Mouse (Mus musculus) common myeloid progenitor, adult 5-6 weeks (primary cell): ENCODE measurements around the gene Scyl1. TPM values are rescaled to one million over a fixed set of nuclear protein-coding genes. Genes with fewer than 3 reads are reported as not detected.
A peak's percentile ranks its signal among the peaks of the same experiment; 100 is the strongest.

Source experiments
- ATAC-seq: replicated peaks from 2 replicates; pipeline ENCODE4 v1.8.0; 2016; ENCODE audit warnings: low read depth, mild to moderate bottlenecking, moderate TSS enrichment, inconsistent platforms; ENCODE audit not compliant: poor library complexity, severe bottlenecking
- total RNA-seq: library from RNA; stranded (forward); fragments of 200-1000, 187-1606 nt; gene quantifications from 2 replicates; pipeline ENCODE4 v1.2.3, GENCODE M21; 2017

Scyl1 gene
- total RNA-seq, 1 experiment from 2014 or later = 30.9 TPM

GRCm38 (mm10) chr19:5803881-5804279, 32.7 kb upstream of the Scyl1 start:
- no peak for ATAC-seq

- ATAC-seq = peak; percentile 63
Measured at GRCm38 (mm10) chr19:5803041-5803880, 32.0 kb upstream of the Scyl1 start.

- ATAC-seq = no peak
Measured at GRCm38 (mm10) chr19:5802787-5803040, 31.5 kb upstream of the Scyl1 start.

- peak; percentile 54 for ATAC-seq
Measured at GRCm38 (mm10) chr19:5802011-5802786, 31.0 kb upstream of the Scyl1 start.

GRCm38 (mm10) chr19:5801432-5801964, 30.3 kb upstream of the Scyl1 start:
- no peak for ATAC-seq

- no peak for ATAC-seq
Measured at GRCm38 (mm10) chr19:5800632-5801431, 29.6 kb upstream of the Scyl1 start.

GRCm38 (mm10) chr19:5800350-5800631, 29.1 kb upstream of the Scyl1 start:
- no peak for ATAC-seq

GRCm38 (mm10) chr19:5799566-5800349, 28.5 kb upstream of the Scyl1 start:
- no peak for ATAC-seq

GRCm38 (mm10) chr19:5798700-5799479, 27.7 kb upstream of the Scyl1 start:
- no peak for ATAC-seq

GRCm38 (mm10) chr19:5797381-5798111, 26.3 kb upstream of the Scyl1 start:
- no peak for ATAC-seq

- ATAC-seq = no peak
Measured at GRCm38 (mm10) chr19:5796573-5797111, 25.4 kb upstream of the Scyl1 start.

GRCm38 (mm10) chr19:5795668-5796572, 24.7 kb upstream of the Scyl1 start:
- ATAC-seq = no peak

- peak; percentile 16 for ATAC-seq
Measured at GRCm38 (mm10) chr19:5794771-5795576, 23.8 kb upstream of the Scyl1 start.

GRCm38 (mm10) chr19:5793917-5794770, 22.9 kb upstream of the Scyl1 start:
- ATAC-seq = peak; percentile 24

- peak; percentile 46 for ATAC-seq
Measured at GRCm38 (mm10) chr19:5793116-5793515, 21.9 kb upstream of the Scyl1 start.

GRCm38 (mm10) chr19:5791329-5791728, 20.1 kb upstream of the Scyl1 start:
- no peak for ATAC-seq
